In genomic region chr16:34066376-34066775, GRCm38 (mm10) we compare ENCODE assay signal across 22 mouse cellular contexts.
DNase-seq lines count a peak whose midpoint lies in the region; ATAC-seq and TF ChIP-seq lines count a peak whose summit lies in the region.
"Had no signal": no experiment of that assay in that cellular context is flagged by ENCODE, and none has a peak within 500 bp of the region (broad histone marks: within the 10 kb centered on the region; RNA-seq: fewer than 3 reads in every experiment).

No protein-coding gene starts in this region.

- H3K9ac ChIP-seq in heart, embryonic 12.5 days = no peak overlapping the region
- 0 out of 2 replicates have a peak overlapping the region, but pooled peaks have one; percentile 30 for H3K9ac ChIP-seq in heart, embryonic 16.5 days (ENCODE audit: low read length)
- no peak overlapping the region for H3K9ac ChIP-seq in heart, postnatal 0 days (replicated peaks; ENCODE audit: low read depth, low read length)
- H3K9ac ChIP-seq: forebrain, embryonic 13.5 days; forebrain, postnatal 0 days; hindbrain, embryonic 12.5 days had no signal

- H3K4me3 ChIP-seq in gastrocnemius, adult 2 months = no peak overlapping the region
- H3K4me3 ChIP-seq in heart, embryonic 12.5 days = no peak overlapping the region
- no peak overlapping the region for H3K4me3 ChIP-seq in heart, embryonic 16.5 days (ENCODE audit: low read length)
- no peak overlapping the region for H3K4me3 ChIP-seq in heart, postnatal 0 days (ENCODE audit: low read depth, low read length)
- H3K4me3 ChIP-seq: embryonic facial prominence, embryonic 10.5 days; forebrain, embryonic 13.5 days; hindbrain, embryonic 12.5 days had no signal

- no peak for DNase-seq in gastrocnemius, adult 2 months
- DNase-seq in gastrocnemius, postnatal 10 days = no peak
- DNase-seq in heart, postnatal 36 days = no peak
- no peak for DNase-seq in heart, adult 11 months
- DNase-seq in heart, postnatal 0 days (ENCODE audit: low spot score) = peak; percentile 84
- DNase-seq: adrenal gland, adult 8-10 months; adrenal gland, postnatal 36 days; B cell, adult 2 months; cerebellum, adult 2 months; cerebellum, postnatal 10 days; forebrain, postnatal 0 days; gastrocnemius, postnatal 36 days had no signal

- H3K9me3 ChIP-seq in heart, embryonic 12.5 days (replicated peaks) = no peaks in the 10 kb centered on the region
- H3K9me3 ChIP-seq in heart, embryonic 16.5 days (replicated peaks; ENCODE audit: control insufficient read depth, low read length) = no peaks in the 10 kb centered on the region
- H3K9me3 ChIP-seq in heart, postnatal 0 days (replicated peaks; ENCODE audit: control insufficient read depth, low read length) = no peaks in the 10 kb centered on the region
- H3K9me3 ChIP-seq: embryonic facial prominence, embryonic 10.5 days; forebrain, embryonic 13.5 days; G1E; hindbrain, embryonic 12.5 days had no signal

- H3K27ac ChIP-seq in gastrocnemius, adult 2 months = peak overlapping the region; percentile 89
- H3K27ac ChIP-seq in heart, embryonic 12.5 days (ENCODE audit: poor library complexity, severe bottlenecking) = peak overlapping the region; percentile 91
- peak overlapping the region; percentile 96 for H3K27ac ChIP-seq in heart, embryonic 16.5 days (ENCODE audit: low read length)
- H3K27ac ChIP-seq in heart, postnatal 0 days (ENCODE audit: low read depth) = peak overlapping the region; percentile 92
- H3K27ac ChIP-seq: embryonic facial prominence, embryonic 10.5 days; forebrain, embryonic 13.5 days; hindbrain, embryonic 12.5 days had no signal

- no peak for TF ChIP-seq EP300 in heart, postnatal 0 days (IDR thresholded peaks at IDR 0.05; ENCODE audit: low read depth)

- no peaks in the 10 kb centered on the region for H3K27me3 ChIP-seq in heart, embryonic 12.5 days (replicated peaks)
- no peaks in the 10 kb centered on the region for H3K27me3 ChIP-seq in heart, embryonic 16.5 days (ENCODE audit: control insufficient read depth, insufficient read depth, low read length)
- no peaks in the 10 kb centered on the region for H3K27me3 ChIP-seq in heart, postnatal 0 days (ENCODE audit: control insufficient read depth, insufficient read depth, low read length)
- H3K27me3 ChIP-seq: forebrain, embryonic 13.5 days; hindbrain, embryonic 12.5 days had no signal

- 30% methylated on average over 4 of the region's 4 CpGs for WGBS in heart, embryonic 12.5 days
- WGBS in heart, embryonic 16.5 days = 26% methylated on average over 4 of the region's 4 CpGs
- 14% methylated on average over 4 of the region's 4 CpGs for WGBS in heart, postnatal 0 days

- H3K36me3 ChIP-seq in heart, embryonic 12.5 days = peaks cover 7% of the 10 kb centered on the region; the same call in 1 of the 2 replicates
- peaks cover 3% of the 10 kb centered on the region; the same call in 1 of the 2 replicates for H3K36me3 ChIP-seq in heart, embryonic 16.5 days (ENCODE audit: control insufficient read depth, insufficient read depth)
- no peaks in the 10 kb centered on the region for H3K36me3 ChIP-seq in heart, postnatal 0 days (replicated peaks; ENCODE audit: control insufficient read depth, insufficient read depth, low read length)
- H3K36me3 ChIP-seq: G1E; hindbrain, embryonic 12.5 days had no signal

- no peak overlapping the region for H3K4me2 ChIP-seq in heart, embryonic 12.5 days
- 0 out of 2 replicates have a peak overlapping the region, but pooled peaks have one; percentile 28 for H3K4me2 ChIP-seq in heart, embryonic 16.5 days (ENCODE audit: low read depth, low read length)
- no peak overlapping the region for H3K4me2 ChIP-seq in heart, postnatal 0 days (ENCODE audit: low read depth, low read length)
- H3K4me2 ChIP-seq: forebrain, embryonic 13.5 days; hindbrain, embryonic 12.5 days had no signal

- H3K4me1 ChIP-seq in heart, embryonic 12.5 days (replicated peaks) = peaks cover 31% of the 10 kb centered on the region
- H3K4me1 ChIP-seq in heart, embryonic 16.5 days (ENCODE audit: control insufficient read depth, insufficient read depth, low read length) = peaks cover 22% of the 10 kb centered on the region
- H3K4me1 ChIP-seq in heart, postnatal 0 days (ENCODE audit: control insufficient read depth, insufficient read depth) = peaks cover 15% of the 10 kb centered on the region
- H3K4me1 ChIP-seq: embryonic facial prominence, embryonic 10.5 days; forebrain, embryonic 13.5 days; hindbrain, embryonic 12.5 days had no signal

- no peak for ATAC-seq in heart, embryonic 12.5 days (ENCODE audit: insufficient number of reproducible peaks, low FRiP score)
- ATAC-seq in heart, embryonic 16.5 days (replicated peaks; ENCODE audit: extremely low read depth, insufficient read depth, low FRiP score) = peak; percentile 47; the same call in 1 of the 2 replicates
- peak; percentile 75 for ATAC-seq in heart, postnatal 0 days (ENCODE audit: insufficient read depth, low read depth)
- ATAC-seq: CD4-positive, CD25-positive, alpha-beta regulatory T cell, adult 4 months; forebrain, embryonic 13.5 days; forebrain, postnatal 0 days; hindbrain, embryonic 16.5 days; inflammation-experienced regulatory T-cells, adult 6 months; intestine, postnatal 0 days had no signal

- no peak for TF ChIP-seq CTCF in gastrocnemius, adult 2 months (IDR thresholded peaks at IDR 0.05)
- no peak for TF ChIP-seq CTCF in heart, postnatal 0 days (IDR thresholded peaks at IDR 0.05; ENCODE audit: low read depth)

- intact Hi-C loops in gastrocnemius, adult 2 months (cut with DNase I) = no loop called here
- intact Hi-C loops in heart, postnatal 36 days (cut with DNase I) = no loop called here
